Mouse (Mus musculus): ENCODE data around the gene Psapl1. TPM values are rescaled to one million over a fixed set of nuclear protein-coding genes. Genes with fewer than 3 reads are reported as not detected.
A peak's percentile ranks its signal among the peaks of the same experiment; 100 is the strongest.
"Not testable (repeated sequence)": the region's sequence is repeated elsewhere in the genome, so short reads cannot be mapped to it uniquely, and the experiment has no call there.

Psapl1 gene
- total and polyA plus RNA-seq, 2 experiments from 2014 or later: not detected

DNA sequence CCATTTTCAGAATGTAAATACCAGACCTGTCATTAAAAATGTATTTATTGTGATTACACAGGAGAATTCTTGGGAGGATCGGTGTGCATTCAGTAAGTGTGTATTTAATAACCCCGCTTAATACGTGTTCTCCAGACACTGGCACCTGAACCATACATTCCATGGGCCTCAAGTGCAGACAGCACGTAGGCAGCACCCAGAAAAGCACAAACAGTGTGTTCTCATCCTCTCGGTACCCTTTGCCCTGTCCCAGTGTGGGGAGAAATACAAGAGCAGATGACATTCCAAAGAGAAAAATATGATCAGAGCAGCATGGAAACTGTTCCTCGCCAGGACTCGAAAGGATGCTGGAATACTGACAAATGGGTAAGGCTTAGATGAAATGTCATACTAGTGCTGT is 22.0 kb downstream of the Psapl1 start:
- Histone ChIP-seq H3K4me1 (ENCODE audit: insufficient read depth) (no peaks in the 10 kb centered on the region; the same call in none of the 2 replicates), H3K9me3 (ENCODE audit: low read length) (no peaks in the 10 kb centered on the region), H3K4me3 (ENCODE audit: low read depth, low read length) (no peak overlapping the region), H3K4me2 (ENCODE audit: low read depth) (no peak overlapping the region; the same call in 1 of the 2 replicates), H3K27ac (ENCODE audit: low read depth, low read length) (0 out of 2 replicates have a peak overlapping the region, but pooled peaks have one; percentile 2), H3K27me3 (ENCODE audit: insufficient read depth, low read length) (no peaks in the 10 kb centered on the region), H3K36me3 (ENCODE audit: insufficient read depth) (no peaks in the 10 kb centered on the region), H3K9ac (no peak overlapping the region)
- WGBS: 60% methylated on average over 7 of the region's 7 CpGs
- no peak for DNase-seq
- ATAC-seq: no peak
- no peak for TF ChIP-seq CTCF (IDR thresholded peaks at IDR 0.05; ENCODE audit: low read depth)

GRCm38 (mm10) chr5:36226296-36226695 is 22.5 kb downstream of the Psapl1 start:
- no peak overlapping the region for H3K4me3 ChIP-seq (ENCODE audit: low read depth, low read length)
- no peaks in the 10 kb centered on the region for H3K9me3 ChIP-seq (ENCODE audit: low read length)
- no peak overlapping the region for H3K9ac ChIP-seq
- H3K27ac ChIP-seq (ENCODE audit: low read depth, low read length): 0 out of 2 replicates have a peak overlapping the region, but pooled peaks have one; percentile 2
- TF ChIP-seq CTCF (IDR thresholded peaks at IDR 0.05; ENCODE audit: low read depth): no peak
- no peak overlapping the region; the same call in 1 of the 2 replicates for H3K4me2 ChIP-seq (ENCODE audit: low read depth)
- H3K27me3 ChIP-seq (ENCODE audit: insufficient read depth, low read length): no peaks in the 10 kb centered on the region
- peak; percentile 58 for DNase-seq
- 44% methylated on average over 11 of the region's 11 CpGs for WGBS
- no peaks in the 10 kb centered on the region for H3K36me3 ChIP-seq (ENCODE audit: insufficient read depth)
- peak; percentile 48; the same call in 1 of the 2 replicates for ATAC-seq
- H3K4me1 ChIP-seq (ENCODE audit: insufficient read depth): no peaks in the 10 kb centered on the region; the same call in none of the 2 replicates

DNA sequence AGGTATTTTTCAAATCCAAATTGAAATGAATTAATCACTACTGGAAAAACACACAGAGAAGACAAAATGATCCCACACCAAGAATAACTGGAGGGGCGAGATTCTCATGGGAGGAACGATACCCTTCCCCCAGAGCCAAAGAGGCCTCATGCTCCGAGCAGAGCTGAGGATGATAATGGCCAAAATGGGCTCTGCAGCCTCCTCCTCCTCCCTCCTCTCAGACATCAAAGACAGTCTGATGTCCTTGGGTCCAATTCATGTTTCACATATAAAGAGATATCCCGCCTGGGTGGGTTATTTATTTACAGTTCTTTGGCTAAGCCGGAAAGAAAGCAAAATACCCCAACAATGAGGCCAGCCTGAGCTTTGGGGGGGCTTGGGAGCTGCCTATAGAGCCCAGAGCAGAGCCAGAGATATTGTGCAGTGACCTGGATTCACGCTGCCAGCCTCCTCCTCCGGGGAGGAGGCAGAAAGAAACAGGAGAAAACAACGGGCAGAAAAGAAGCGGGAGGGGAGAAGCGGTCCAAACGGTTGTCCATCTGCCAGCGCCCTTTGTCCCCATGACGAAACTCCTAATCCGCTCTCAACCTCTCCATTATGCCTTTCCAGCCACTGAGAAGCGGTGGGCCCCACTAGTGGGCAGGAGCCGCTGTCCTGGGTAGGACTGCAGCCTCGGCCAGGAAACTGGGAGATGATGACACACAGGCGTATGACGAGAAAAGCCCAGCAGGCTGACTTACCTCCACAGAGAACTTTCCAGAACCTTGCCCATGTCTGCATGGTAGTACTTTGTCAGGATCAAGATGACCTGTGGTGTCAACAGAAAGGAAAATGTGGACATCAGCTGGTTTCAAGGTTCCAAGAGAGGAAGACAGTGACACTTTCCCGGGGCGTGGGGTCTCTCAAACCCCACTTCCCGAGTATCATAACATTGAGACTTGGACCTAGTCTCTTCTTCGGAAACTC is 24.9 kb downstream of the Psapl1 start:
- no peaks in the 10 kb centered on the region for H3K9me3 ChIP-seq (ENCODE audit: low read length)
- ATAC-seq (peak; percentile 25; the same call in 1 of the 2 replicates), DNase-seq (no peak)
- no peak overlapping the region for H3K4me3 ChIP-seq (ENCODE audit: low read depth, low read length)
- 31% methylated on average over 23 of the region's 23 CpGs for WGBS
- H3K4me1 ChIP-seq (ENCODE audit: insufficient read depth): no peaks in the 10 kb centered on the region; the same call in 1 of the 2 replicates
- H3K4me2 ChIP-seq (ENCODE audit: low read depth): no peak overlapping the region
- no peaks in the 10 kb centered on the region for H3K36me3 ChIP-seq (ENCODE audit: insufficient read depth)
- TF ChIP-seq CTCF (IDR thresholded peaks at IDR 0.05; ENCODE audit: low read depth): no peak
- no peak overlapping the region for H3K9ac ChIP-seq
- H3K27me3 ChIP-seq (ENCODE audit: insufficient read depth, low read length): no peaks in the 10 kb centered on the region
- H3K27ac ChIP-seq (ENCODE audit: low read depth, low read length): no peak overlapping the region

- H3K27me3 ChIP-seq (ENCODE audit: insufficient read depth, low read length): no peaks in the 10 kb centered on the region
- TF ChIP-seq CTCF (IDR thresholded peaks at IDR 0.05; ENCODE audit: low read depth): no peak
- no peaks in the 10 kb centered on the region for H3K9me3 ChIP-seq (ENCODE audit: low read length)
- no peaks in the 10 kb centered on the region for H3K36me3 ChIP-seq (ENCODE audit: insufficient read depth)
- no peaks in the 10 kb centered on the region; the same call in 1 of the 2 replicates for H3K4me1 ChIP-seq (ENCODE audit: insufficient read depth)
- ATAC-seq: peak; percentile 23; the same call in 1 of the 2 replicates
- H3K27ac ChIP-seq (ENCODE audit: low read depth, low read length): no peak overlapping the region
- no peak overlapping the region for H3K9ac ChIP-seq
- 59% methylated on average over 9 of the region's 9 CpGs for WGBS
- no peak overlapping the region for H3K4me3 ChIP-seq (ENCODE audit: low read depth, low read length)
- H3K4me2 ChIP-seq (ENCODE audit: low read depth): no peak overlapping the region
- DNase-seq: no peak
Observed at GRCm38 (mm10) chr5:36230301-36230780, 26.5 kb downstream of the Psapl1 start.

GRCm38 (mm10) chr5:36237526-36237925 is 33.7 kb downstream of the Psapl1 start:
- not testable (repeated sequence) for H3K4me1 ChIP-seq (ENCODE audit: insufficient read depth); H3K9me3 ChIP-seq (ENCODE audit: low read length); ATAC-seq; H3K27me3 ChIP-seq (ENCODE audit: insufficient read depth, low read length); H3K27ac ChIP-seq (ENCODE audit: low read depth, low read length); H3K9ac ChIP-seq; H3K4me2 ChIP-seq (ENCODE audit: low read depth); H3K36me3 ChIP-seq (ENCODE audit: insufficient read depth); DNase-seq; H3K4me3 ChIP-seq (ENCODE audit: low read depth, low read length)
- 94% methylated on average over 7 of the region's 10 CpGs for WGBS

GRCm38 (mm10) chr5:36248022-36248421 is 44.2 kb downstream of the Psapl1 start:
- Histone ChIP-seq H3K4me2 (ENCODE audit: low read depth) (no peak overlapping the region), H3K9ac (no peak overlapping the region), H3K4me3 (ENCODE audit: low read depth, low read length) (no peak overlapping the region), H3K36me3 (ENCODE audit: insufficient read depth) (no peaks in the 10 kb centered on the region), H3K4me1 (ENCODE audit: insufficient read depth) (no peaks in the 10 kb centered on the region), H3K27ac (ENCODE audit: low read depth, low read length) (no peak overlapping the region), H3K9me3 (ENCODE audit: low read length) (no peaks in the 10 kb centered on the region), H3K27me3 (ENCODE audit: insufficient read depth, low read length) (no peaks in the 10 kb centered on the region)
- 95% methylated on average over 3 of the region's 3 CpGs for WGBS
- ATAC-seq (no peak), DNase-seq (no peak)
- no peak for TF ChIP-seq CTCF (IDR thresholded peaks at IDR 0.05; ENCODE audit: low read depth)

Data from forebrain, postnatal 0 days (tissue).